Mouse (Mus musculus) monocyte, adult 5-6 weeks (primary cell): ENCODE data around the gene Ppp4r3a. TPM values are rescaled to one million over a fixed set of nuclear protein-coding genes. Genes with fewer than 3 reads are reported as not detected.

Experiments
- ATAC-seq: fragments of 153-309, 156-312 bp; replicated peaks from 2 replicates; pipeline ENCODE4 v1.8.0; 2017; ENCODE audit warnings: mild to moderate bottlenecking; ENCODE audit not compliant: low TSS enrichment, insufficient number of reproducible peaks, severe bottlenecking, poor library complexity, low FRiP score
- total RNA-seq: library from RNA; stranded (forward); fragments of 200-1000, 200-491, 200-594 nt; gene quantifications from 3 replicates; pipeline ENCODE4 v1.2.3, GENCODE M21; 2017

Gene Ppp4r3a
- total RNA-seq, 1 experiment from 2014 or later, result 215 TPM

GRCm38 (mm10) chr12:101066329-101066728 lies 17.2 kb downstream of the Ppp4r3a start:
- no peak for ATAC-seq

- ATAC-seq, result no peak
Observed at GRCm38 (mm10) chr12:101039956-101040355, 43.5 kb downstream of the Ppp4r3a start.

GRCm38 (mm10) chr12:101028954-101029731 lies 54.4 kb downstream of the Ppp4r3a start, which contains the start of gene Ccdc88c:
Ccdc88c (minus strand) TSS chr12:101029056.
- ATAC-seq, result peak; percentile 57

GRCm38 (mm10) chr12:101028247-101028953 lies 55.1 kb downstream of the Ppp4r3a start:
- ATAC-seq, result 0 out of 2 replicates have a peak, but pooled peaks have one; percentile 4

GRCm38 (mm10) chr12:101027451-101028246 lies 55.9 kb downstream of the Ppp4r3a start:
- ATAC-seq, result no peak

- ATAC-seq, result no peak
Observed at GRCm38 (mm10) chr12:101026946-101027345, 56.6 kb downstream of the Ppp4r3a start.

- no peak for ATAC-seq
Observed at GRCm38 (mm10) chr12:101026518-101026917, 57.0 kb downstream of the Ppp4r3a start.

GRCm38 (mm10) chr12:101026025-101026424 lies 57.5 kb downstream of the Ppp4r3a start:
- no peak for ATAC-seq

GRCm38 (mm10) chr12:101025379-101025778 lies 58.1 kb downstream of the Ppp4r3a start:
- ATAC-seq, result no peak

GRCm38 (mm10) chr12:101024824-101025223 lies 58.7 kb downstream of the Ppp4r3a start:
- ATAC-seq, result no peak

- ATAC-seq, result no peak
Observed at GRCm38 (mm10) chr12:101023143-101023542, 60.4 kb downstream of the Ppp4r3a start.

GRCm38 (mm10) chr12:101022353-101022752 lies 61.1 kb downstream of the Ppp4r3a start:
- no peak for ATAC-seq

- no peak for ATAC-seq
Observed at GRCm38 (mm10) chr12:101021484-101022226, 61.8 kb downstream of the Ppp4r3a start.

- no peak for ATAC-seq
Observed at GRCm38 (mm10) chr12:101020210-101021015, 63.1 kb downstream of the Ppp4r3a start.

GRCm38 (mm10) chr12:101019443-101019842 lies 64.1 kb downstream of the Ppp4r3a start:
- no peak for ATAC-seq

GRCm38 (mm10) chr12:101019031-101019430 lies 64.5 kb downstream of the Ppp4r3a start:
- ATAC-seq, result no peak

GRCm38 (mm10) chr12:101017971-101018371 lies 65.5 kb downstream of the Ppp4r3a start:
- ATAC-seq, result peak; percentile 78
